Mouse (Mus musculus): ENCODE results near the gene Gm7714.
"Not testable (repeated sequence)": the region's sequence is repeated elsewhere in the genome, so short reads cannot be mapped to it uniquely, and the experiment has no call there.

Gm7714 gene

GRCm38 (mm10) chr5:88268619-88269018 is at the start of gene Gm7714:
Gm7714 (plus strand) TSS chr5:88268919.
- in situ Hi-C loops (cut with MboI), result no loop called here

GRCm38 (mm10) chr5:88256475-88256874 is 12.2 kb upstream of the Gm7714 start:
- in situ Hi-C loops (cut with MboI), result no loop called here

- in situ Hi-C loops (cut with MboI), result not testable (repeated sequence)
Observed at GRCm38 (mm10) chr5:88311307-88311706, 42.6 kb downstream of the Gm7714 start.

- in situ Hi-C loops (cut with MboI), result no loop called here
Observed at GRCm38 (mm10) chr5:88317012-88317411, 48.3 kb downstream of the Gm7714 start, which contains the start of gene Prol1. Prol1 (plus strand) TSS chr5:88317312.

Measured in mature B cell (primary cell).